In the genomic region with DNA sequence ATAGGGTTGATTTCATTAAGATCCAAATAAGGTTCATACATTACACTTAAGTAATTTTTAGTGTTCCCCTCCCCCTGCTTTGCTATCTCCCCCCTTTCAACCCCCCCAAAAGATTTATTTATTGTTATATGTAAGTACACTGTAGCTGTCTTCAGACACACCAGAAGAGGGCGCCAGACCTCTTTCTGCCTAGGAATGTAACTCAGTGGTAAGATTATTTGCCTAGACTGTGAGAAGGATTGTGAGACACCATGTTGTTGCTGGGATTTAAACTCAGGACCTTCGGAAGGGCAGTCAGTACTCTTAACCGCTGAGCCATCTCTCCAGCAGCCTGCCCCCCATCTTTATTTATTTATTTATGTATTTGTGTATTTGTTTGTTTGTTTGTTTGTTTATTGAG, we compare ENCODE assay signal across 13 mouse cellular contexts. TPM values are rescaled to one million over a fixed set of nuclear protein-coding genes. Genes with fewer than 3 reads are reported as not detected.
A peak's percentile ranks its signal among the peaks of the same experiment; 100 is the strongest.
DNase-seq lines count a peak whose midpoint lies in the region; TF ChIP-seq lines count a peak whose summit lies in the region.
"Had no signal": no experiment of that assay in that cellular context is flagged by ENCODE, and none has a peak within 500 bp of the region (broad histone marks: within the 10 kb centered on the region; RNA-seq: fewer than 3 reads in every experiment).

No protein-coding gene starts in this region.

- no peaks in the 10 kb centered on the region for H3K9me3 ChIP-seq in MEL (replicated peaks; ENCODE audit: insufficient read depth, low read length)
- H3K9me3 ChIP-seq: heart, embryonic 15.5 days; limb, embryonic 10.5 days; midbrain, embryonic 12.5 days had no signal

- no peaks in the 10 kb centered on the region for H3K27me3 ChIP-seq in MEL (ENCODE audit: control insufficient read depth in 1 of 2, insufficient read depth in 2 of 2, low read length in 2 of 2)
- H3K27me3 ChIP-seq: heart, embryonic 15.5 days; midbrain, embryonic 12.5 days had no signal

- TF ChIP-seq CTCF in MEL (IDR thresholded peaks at IDR 0.05 in 2 of 3, conservative IDR thresholded peaks at IDR 0.05 in 1 of 3; ENCODE audit: control insufficient read depth in 1 of 3, insufficient read depth in 1 of 3, low read depth in 2 of 3, low read length in 3 of 3, poor library complexity in 1 of 3, severe bottlenecking in 1 of 3) = peak; percentile 6 to 49 (median 15); a peak in 3 of 6 replicates

- TF ChIP-seq EP300 in MEL (IDR thresholded peaks at IDR 0.05; ENCODE audit: low read depth in 1 of 2, low read length in 2 of 2) = no peak

- no peaks in the 10 kb centered on the region for H3K36me3 ChIP-seq in MEL (ENCODE audit: control insufficient read depth in 1 of 2, insufficient read depth in 2 of 2, low read length in 2 of 2)
- H3K36me3 ChIP-seq: heart, embryonic 15.5 days had no signal

- H3K9ac ChIP-seq in MEL (ENCODE audit: control insufficient read depth, low read depth, low read length, poor library complexity, severe bottlenecking) = no peak overlapping the region
- H3K9ac ChIP-seq: heart, embryonic 15.5 days; midbrain, embryonic 12.5 days had no signal

- peak; percentile 67 for DNase-seq in cerebellum, postnatal 10 days
- DNase-seq in cerebellum, adult 11 months = no peak
- peak; percentile 12 to 14 for DNase-seq in left cerebral cortex, adult 18-20 months (ENCODE audit: low spot score in 2 of 2)
- no peak for DNase-seq in left cerebral cortex, postnatal 36 days (ENCODE audit: low spot score in 2 of 2)
- peak; percentile 51 for DNase-seq in MEL (ENCODE audit: low read depth, low spot score)
- DNase-seq in retina, embryonic 14.5 days (ENCODE audit: low spot score) = peak; percentile 30
- DNase-seq in layer of hippocampus, postnatal 14 days (ENCODE audit: low spot score in 2 of 2) = no peak
- DNase-seq: gastrocnemius, postnatal 14 days; lung, adult 18-20 months; thymus, adult 2 months had no signal

- H3K4me1 ChIP-seq in MEL (ENCODE audit: control insufficient read depth in 1 of 2, insufficient read depth in 2 of 2, low read length in 2 of 2) = no peaks in the 10 kb centered on the region

- H3K79me2 ChIP-seq in MEL (ENCODE audit: control insufficient read depth, insufficient read depth, low read length, poor library complexity) = peaks cover 6% of the 10 kb centered on the region; the same call in 1 of the 2 replicates

- H3K27ac ChIP-seq in MEL (ENCODE audit: control insufficient read depth, low read depth, low read length) = no peak overlapping the region
- H3K27ac ChIP-seq: heart, embryonic 15.5 days; limb, embryonic 10.5 days; midbrain, embryonic 12.5 days had no signal

- H3K4me3 ChIP-seq in MEL (ENCODE audit: control insufficient read depth in 1 of 2, insufficient read depth in 1 of 2, low read depth in 2 of 2, low read length in 2 of 2) = no peak overlapping the region
- H3K4me3 ChIP-seq: heart, embryonic 15.5 days; limb, embryonic 10.5 days; midbrain, embryonic 12.5 days had no signal

- TF ChIP-seq POLR2A in MEL (IDR thresholded peaks at IDR 0.05; ENCODE audit: control insufficient read depth in 1 of 2, insufficient read depth in 1 of 2, low read depth in 1 of 2, low read length in 2 of 2, poor library complexity in 1 of 2) = no peak

- TF ChIP-seq RAD21 in MEL (IDR thresholded peaks at IDR 0.05; ENCODE audit: low read depth, low read length) = peak; percentile 50

- intact Hi-C loops in left cerebral cortex, postnatal 36 days (cut with DNase I) = loop anchor here (5.0 kb wide), 1 partner anchor 51 kb away; no protein-coding TSS in a partner anchor

TF ChIP-seq in MEL, 35 proteins besides CTCF, POLR2A, EP300 and RAD21:
- TF ChIP-seq SMC3 (IDR thresholded peaks at IDR 0.05; ENCODE audit: low read depth, low read length) (peak; percentile 35), ZC3H11A (IDR thresholded peaks at IDR 0.05; ENCODE audit: low read depth, low read length) (0 out of 2 replicates have a peak, but pooled peaks have one; percentile 22), POLR2AphosphoS5 (IDR thresholded peaks at IDR 0.05; ENCODE audit: borderline replicate concordance, low read depth, low read length) (no peak)

RNA-seq across cellular contexts. Expression of a gene that starts 4.7 kb away (rescaled TPM):
- 100 to 1,000 TPM; 355 to 366 TPM for total RNA-seq in left cerebral cortex, adult 18-20 months (2021)
- total RNA-seq in left cerebral cortex, postnatal 36 days (2021) = 100 to 1,000 TPM; 301 to 317 TPM
- 49.0 and 59.2 TPM in 2 replicates for total RNA-seq in MEL (2012; rRNA removed)
- 1 to 10 TPM in 1 of 2 experiments, not detected in 1; 7.7 TPM for polyA plus RNA-seq in MEL (2012; ENCODE audit: insufficient read depth in 1 of 2, insufficient read length in 2 of 2, low read depth in 1 of 2, low replicate concordance in 2 of 2, missing spikeins in 1 of 2)
- 100 to 1,000 TPM; 249 to 275 TPM for total RNA-seq in layer of hippocampus, postnatal 14 days (2021)

RNA-seq across cellular contexts. Expression of a gene that starts 31.4 kb away (rescaled TPM):
- total RNA-seq in left cerebral cortex, adult 18-20 months (2021) = 100 to 1,000 TPM; 104 to 113 TPM
- total RNA-seq in left cerebral cortex, postnatal 36 days (2021) = 100 to 1,000 TPM in 1 of 2 experiments, 10 to 100 TPM in 1; 99.7 to 112 TPM
- 90.7 and 90.9 TPM in 2 replicates for total RNA-seq in MEL (2012; rRNA removed)
- polyA plus RNA-seq in MEL (2012; ENCODE audit: insufficient read depth in 1 of 2, insufficient read length in 2 of 2, low read depth in 1 of 2, low replicate concordance in 2 of 2, missing spikeins in 1 of 2) = 10 to 100 TPM in 1 of 2 experiments, not detected in 1; 78.3 TPM
- 100 to 1,000 TPM; 153 to 155 TPM for total RNA-seq in layer of hippocampus, postnatal 14 days (2021)

RNA-seq across cellular contexts. Expression of a gene that starts 31.4 kb away (rescaled TPM):
- total RNA-seq in left cerebral cortex, adult 18-20 months (2021) = 10 to 100 TPM; 16.1 to 17.3 TPM
- 10 to 100 TPM; 16.1 to 21.3 TPM for total RNA-seq in left cerebral cortex, postnatal 36 days (2021)
- 4.1 and 4.2 TPM in 2 replicates for total RNA-seq in MEL (2012; rRNA removed)
- polyA plus RNA-seq in MEL (2012; ENCODE audit: insufficient read depth in 1 of 2, insufficient read length in 2 of 2, low read depth in 1 of 2, low replicate concordance in 2 of 2, missing spikeins in 1 of 2) = 1 to 10 TPM in 1 of 2 experiments, not detected in 1; 5.9 TPM
- total RNA-seq in layer of hippocampus, postnatal 14 days (2021) = 10 to 100 TPM; 15.6 to 17.8 TPM

Comparison
In these comparisons a context has a peak if more than half of its experiments do, and no peak if none do; other contexts are left out.
1. DNase-seq: peak in cerebellum, postnatal 10 days (2 of 2), left cerebral cortex, adult 18-20 months (2 of 2), MEL (single experiment) and retina, embryonic 14.5 days (single experiment); none in cerebellum, adult 11 months (single experiment), left cerebral cortex, postnatal 36 days (0 of 2) and layer of hippocampus, postnatal 14 days (0 of 2).